Mouse (Mus musculus) right cerebral cortex, postnatal 4 days (tissue): ENCODE measurements around the gene Itfg1.
"Not testable (repeated sequence)": the region's sequence is repeated elsewhere in the genome, so short reads cannot be mapped to it uniquely, and the experiment has no call there.

ENCODE experiments used
- DNase-seq: peaks from one replicate; pipeline ENCODE4 v3.0.0-alpha.2; 2022

Itfg1 gene

DNA sequence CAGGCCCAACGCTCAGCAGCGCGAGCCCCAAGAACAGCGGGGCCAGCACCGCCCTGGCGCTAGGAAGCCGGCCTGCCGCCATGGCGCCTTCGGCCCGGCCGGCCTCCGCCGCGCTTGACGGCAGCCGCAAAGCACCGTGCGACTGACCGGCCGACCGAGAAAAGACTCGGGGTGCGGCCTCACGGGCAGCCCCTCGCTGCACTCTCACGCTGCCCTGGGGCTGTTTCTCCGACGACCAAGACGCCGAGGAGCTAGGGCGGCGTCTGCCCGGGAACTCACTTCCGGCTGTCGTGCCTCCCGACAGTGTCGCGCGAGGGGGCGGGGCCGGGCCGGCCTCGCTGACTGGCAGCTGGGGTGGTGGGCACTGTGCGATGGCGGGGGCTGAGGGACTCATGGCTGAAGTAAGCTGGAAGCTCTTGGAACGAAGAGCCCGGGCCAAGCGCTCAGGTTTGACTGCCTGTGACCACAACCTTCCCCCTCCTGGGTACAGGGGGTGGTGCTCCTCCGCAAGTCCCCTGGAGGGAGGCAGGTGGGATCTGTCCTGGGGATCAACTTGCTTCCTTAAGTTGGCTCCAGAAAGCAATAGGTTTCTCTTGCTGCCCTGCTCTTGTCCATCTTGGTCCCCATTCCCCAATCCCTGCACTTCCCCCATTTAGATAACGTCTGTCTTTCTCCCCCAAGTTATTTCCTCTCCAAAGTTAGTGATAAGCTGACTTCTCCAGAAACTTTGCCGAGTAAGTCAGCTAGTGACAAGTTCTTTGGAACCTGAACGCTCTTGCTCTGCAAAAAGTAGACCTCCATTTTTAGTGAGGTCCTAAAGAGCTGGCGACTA is at the start of gene Itfg1, which contains the start of gene Phkb:
Itfg1 (minus strand) TSS at position 265 of the 832 bp plus-strand sequence.
Phkb (plus strand) TSS at position 303 of the 832 bp plus-strand sequence.
- peak; percentile 90 for DNase-seq

DNA sequence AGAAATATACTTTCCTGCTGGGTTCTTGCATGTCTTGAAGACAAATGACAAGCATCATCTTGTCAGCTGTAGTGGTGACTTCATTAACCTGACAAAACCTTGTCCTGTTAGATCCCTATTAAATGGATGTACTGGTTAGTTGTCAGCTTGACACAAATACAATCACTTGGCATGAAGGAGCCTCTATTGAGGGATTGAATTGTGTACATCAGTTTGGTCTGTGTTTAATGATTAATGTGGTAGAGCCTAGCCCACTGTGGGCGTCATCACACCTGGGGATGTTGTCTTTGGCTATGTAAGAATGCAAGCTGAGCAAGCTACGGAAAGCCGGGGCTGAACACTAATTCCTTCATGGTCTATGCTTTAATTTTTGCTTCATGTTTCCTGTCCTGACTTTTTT is 44.1 kb upstream of the Itfg1 start:
- no peak for DNase-seq

DNA sequence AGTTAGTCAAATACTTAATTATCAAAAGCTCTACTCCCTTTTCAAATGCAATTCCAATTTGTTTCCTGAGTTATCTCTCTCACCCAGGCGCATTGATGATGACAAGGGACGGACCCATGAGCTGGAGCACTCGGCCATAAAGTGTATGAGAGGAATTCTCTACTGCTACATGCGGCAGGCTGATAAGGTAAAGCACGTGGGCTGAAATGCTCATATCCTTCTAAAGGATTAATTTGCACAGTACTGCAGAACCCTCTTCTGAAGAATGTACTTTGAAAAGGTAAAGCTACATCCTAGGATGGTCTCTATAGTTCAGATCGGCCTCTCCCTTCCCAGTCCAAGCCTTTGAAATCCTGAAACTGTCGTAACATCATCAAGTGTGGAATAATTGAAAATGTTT is 38.9 kb upstream of the Itfg1 start:
- DNase-seq: no peak

DNA sequence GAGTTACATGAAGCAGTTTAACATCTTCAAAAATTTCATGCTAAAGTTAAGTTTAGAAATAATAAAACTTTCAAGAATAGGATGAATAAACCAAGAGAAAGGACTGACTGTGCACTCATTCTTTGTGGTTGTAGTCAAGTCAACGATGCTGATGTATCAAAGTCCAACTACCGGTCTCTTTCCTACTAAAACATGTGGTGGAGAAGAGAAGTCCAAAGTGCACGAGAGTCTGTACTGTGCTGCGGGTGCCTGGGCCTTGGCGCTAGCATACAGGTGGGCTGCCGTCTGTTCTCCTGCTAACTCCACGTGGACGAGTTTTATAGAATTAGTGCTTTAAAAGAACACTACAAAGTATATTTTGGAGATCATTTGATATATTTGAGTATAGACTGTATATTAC is 37.3 kb upstream of the Itfg1 start:
- DNase-seq: no peak

DNA sequence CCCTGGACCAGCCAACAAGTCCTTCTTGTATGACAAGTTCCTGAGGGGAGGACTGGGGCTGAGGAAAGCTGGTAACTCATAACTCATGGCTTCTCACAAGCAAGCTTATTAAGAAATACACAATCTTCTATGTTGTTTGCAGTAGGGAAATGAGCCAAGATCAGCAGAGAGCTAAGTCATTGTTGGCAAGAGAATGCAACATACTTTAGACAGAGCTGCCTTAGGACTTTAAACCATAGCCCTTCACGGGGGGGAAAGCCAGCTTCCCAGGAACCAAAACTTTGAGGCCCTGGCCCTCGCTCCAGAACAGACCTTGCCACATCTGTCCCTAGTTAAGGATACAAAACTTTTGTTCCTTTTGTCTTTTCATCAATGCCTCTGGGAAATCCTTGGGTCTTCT is 30.9 kb upstream of the Itfg1 start:
- DNase-seq: no peak

DNA sequence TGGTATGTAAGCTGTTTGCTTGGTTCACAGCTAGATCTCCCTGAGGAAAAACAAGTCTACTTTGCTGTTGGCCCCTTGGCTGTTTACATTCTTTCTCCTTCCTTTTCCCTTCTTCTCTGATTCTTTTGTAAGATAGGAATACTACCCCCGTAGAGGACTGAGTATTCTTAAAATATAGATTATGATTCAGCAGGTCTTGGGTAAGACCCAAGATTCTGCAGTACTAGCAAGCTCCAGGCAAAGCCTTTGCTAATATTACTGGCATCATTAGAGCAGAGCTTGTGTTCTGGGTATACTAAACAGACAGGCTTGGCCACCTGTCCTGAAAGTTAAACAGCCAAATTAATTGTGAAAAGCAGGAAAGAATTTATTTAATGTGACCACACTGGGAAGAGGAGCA is 21.7 kb upstream of the Itfg1 start:
- DNase-seq: no peak

DNA sequence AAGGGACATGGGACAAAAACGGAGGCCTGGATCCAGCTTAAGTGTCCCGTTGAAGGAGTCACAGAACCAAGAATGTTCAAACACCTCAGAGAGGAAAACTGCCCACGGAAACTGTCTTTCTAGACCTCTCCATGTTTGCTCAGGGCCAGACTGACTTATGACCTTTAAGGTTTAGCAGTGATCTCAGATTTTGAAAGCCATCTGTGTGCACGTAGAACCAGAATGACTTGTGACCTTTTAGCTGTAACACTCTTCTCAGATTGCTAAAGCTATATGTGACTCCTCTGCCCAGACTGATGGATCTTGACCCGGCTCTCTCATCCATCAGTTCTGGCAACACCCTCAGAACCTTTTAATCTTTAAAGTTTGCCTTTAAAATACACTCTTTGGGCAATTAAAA is 19.9 kb upstream of the Itfg1 start:
- no peak for DNase-seq

DNA sequence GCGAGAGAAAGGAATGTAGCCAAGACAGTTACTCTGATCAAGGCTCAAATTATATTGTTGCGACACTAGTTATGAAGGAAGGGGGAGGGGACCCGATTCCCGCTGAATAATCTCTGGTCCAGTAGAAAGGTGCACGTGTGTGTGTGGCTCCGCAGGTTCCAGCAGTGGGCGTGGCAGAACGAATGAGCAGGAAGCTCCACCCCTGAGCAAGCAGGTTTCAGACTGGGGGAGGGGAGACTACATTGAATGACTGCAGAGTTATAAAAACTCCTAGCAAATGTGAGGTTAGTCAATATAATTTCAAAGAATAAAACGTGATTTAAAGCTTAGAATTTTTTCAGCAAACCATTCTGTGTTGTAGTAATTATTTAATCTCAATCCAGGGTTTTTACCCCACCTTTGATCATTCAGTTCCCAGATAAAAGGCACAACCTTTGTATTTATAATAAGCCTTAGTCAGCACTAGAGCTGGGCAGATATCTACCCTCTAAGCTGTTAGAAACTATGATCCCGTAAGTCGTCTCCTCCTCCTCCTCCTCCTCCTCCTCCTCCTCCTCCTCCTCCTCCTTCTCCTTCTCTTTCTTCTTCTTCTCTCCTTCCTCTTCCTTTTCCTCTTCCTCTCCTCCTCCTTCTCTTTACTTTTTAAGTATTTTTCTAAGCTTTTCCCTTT is 16.6 kb upstream of the Itfg1 start:
- DNase-seq: not testable (repeated sequence)

DNA sequence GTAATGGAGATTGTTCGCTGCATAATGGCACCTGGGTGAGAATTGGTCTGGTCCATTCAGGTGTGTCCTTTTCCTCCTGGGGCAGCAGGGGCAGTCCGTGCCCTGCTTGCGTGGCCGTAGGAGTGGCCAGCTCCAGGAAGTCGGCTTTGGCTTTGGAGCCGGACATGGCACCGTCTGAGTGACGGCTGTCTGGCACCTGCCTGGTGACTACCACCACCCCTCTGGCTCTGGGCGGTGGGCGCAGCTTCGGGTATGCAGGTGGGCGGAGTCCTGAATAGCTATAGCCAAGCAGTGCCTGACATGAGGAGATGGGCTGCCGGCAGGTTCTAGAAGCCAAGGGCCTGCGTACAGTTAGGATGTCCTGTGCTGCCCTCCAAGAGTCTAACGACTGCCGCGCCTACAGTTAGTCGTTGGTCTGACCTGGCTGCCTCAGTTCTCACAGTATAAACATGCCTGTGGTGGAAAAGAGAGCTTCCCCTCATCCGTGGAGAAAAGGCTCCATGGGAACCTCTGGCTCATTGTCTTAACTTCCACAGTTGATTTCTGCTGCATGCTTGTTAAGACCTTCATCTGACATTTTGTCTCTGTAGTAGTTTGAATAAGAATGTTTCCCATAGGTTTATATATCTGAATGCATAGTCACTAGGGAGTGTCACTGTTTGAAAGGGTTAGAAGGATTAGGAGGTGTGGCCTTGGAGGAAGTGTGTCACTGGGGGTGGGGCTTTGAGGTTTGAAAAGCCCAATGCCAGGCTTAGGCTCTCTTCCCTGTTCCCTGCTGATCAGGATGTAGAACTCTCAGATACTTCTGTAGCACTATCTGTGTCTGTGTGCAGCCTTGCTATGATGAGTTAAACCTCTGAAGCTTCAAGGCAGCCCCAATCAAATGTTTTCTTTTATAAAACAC is 13.8 kb upstream of the Itfg1 start:
- no peak for DNase-seq

DNA sequence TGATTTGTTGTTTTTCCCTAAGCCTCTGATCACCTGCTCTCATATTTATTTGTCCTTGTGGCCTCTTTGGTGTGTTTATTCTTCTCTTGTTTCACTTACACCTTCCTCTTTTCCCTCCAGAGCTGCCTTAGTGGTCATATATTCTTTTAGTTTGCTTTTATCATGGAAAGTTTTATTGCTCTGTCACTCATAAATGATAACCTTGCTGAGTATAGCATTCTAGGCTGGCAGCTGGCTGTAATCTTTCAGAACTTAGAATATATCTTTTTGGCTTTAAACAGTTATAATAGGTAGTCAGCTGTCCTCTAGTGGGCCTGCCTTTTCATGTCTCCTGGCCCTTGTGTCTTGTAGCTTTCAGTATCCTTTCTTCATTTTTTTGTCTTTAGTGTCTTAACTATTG is 5.2 kb upstream of the Itfg1 start:
- DNase-seq: no peak

DNA sequence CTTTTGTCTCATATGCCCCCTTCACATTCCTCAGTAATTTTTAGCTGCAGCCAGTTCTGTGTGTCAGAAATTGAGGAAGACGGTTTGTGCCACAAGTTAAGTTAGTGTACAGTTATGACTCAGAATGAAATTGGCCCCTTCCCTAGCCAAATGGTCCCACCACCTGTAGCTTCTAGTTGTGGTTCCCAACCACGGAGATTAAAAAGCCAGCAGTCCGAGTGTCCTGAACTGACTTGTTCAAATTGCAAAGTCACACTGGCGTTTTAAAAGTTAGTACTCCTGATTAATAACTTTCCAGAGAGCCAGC is 721 bp upstream of the Itfg1 start:
- no peak for DNase-seq

DNA sequence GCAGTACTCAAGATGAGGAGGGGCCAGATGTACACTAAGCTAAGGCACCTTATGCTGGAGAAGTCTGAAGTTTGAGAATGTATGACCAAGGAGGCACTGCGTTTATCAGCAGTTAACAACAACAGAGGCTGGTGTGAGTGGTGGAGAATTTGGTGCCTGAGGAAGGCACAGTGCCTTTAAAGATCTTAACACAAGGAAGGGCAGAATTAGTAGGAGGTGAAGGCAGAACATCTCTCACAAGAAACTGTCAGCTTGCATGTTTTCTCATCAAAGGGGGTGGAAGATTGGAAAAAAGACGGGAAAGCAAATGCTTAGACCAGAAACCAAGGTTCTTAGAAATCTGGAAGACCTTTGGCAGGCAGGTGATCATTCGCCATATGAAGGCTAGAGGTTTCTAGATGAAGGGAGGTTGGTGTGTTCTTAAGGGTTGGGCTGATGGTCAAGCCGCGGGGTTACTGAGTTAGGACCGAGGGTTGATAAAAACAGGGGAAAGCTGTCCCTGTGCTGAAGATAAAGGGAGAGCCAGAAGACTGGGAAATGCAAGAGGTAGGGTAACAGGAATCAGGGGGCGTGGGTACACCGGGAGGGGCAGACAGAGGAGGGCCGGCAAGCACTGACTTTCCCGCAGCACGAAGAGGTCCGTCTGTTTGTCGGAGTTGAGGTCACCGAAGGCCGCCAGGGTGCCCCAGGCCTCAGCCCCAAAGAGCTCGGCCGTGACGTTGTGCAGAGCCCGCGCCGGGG is 635 bp downstream of the Itfg1 start:
- no peak for DNase-seq

DNA sequence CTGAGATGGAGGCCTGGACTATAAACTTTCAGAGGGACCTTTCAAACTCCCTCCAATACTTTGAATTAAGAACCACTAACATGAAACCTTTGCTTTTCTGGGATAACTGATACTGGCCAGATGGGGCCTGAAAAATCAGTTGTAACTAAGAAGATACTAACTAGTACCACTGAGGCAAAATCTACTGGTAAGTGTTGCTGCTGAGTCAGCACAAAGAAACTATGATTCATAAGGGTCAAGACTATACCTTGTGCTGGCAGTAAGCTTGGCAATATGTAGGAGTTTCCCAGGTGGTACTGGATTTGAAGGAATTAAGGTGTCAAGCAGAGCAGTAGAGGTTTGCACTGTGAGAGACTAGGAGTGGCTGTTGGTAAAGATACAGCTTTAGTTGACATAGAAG is 27.1 kb downstream of the Itfg1 start:
- DNase-seq: no peak

DNA sequence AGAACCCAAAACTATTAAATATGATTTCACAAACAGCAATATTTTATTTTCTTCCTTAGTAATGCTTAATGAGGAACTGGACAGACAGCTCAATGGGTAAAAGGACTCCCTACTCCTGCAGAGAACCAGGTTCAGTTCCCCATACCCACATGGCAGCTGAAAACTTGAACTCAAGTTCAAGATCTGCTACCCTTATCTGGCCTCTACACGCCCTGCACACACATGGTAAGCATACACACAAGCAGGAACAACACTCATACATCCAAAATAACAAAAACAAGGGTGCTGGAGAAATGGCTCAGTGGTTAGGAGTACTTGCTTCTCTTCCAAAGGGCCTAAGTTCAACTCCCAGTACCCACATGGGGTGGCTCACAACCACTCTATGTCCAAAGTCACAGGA is 39.3 kb downstream of the Itfg1 start:
- no peak for DNase-seq

DNA sequence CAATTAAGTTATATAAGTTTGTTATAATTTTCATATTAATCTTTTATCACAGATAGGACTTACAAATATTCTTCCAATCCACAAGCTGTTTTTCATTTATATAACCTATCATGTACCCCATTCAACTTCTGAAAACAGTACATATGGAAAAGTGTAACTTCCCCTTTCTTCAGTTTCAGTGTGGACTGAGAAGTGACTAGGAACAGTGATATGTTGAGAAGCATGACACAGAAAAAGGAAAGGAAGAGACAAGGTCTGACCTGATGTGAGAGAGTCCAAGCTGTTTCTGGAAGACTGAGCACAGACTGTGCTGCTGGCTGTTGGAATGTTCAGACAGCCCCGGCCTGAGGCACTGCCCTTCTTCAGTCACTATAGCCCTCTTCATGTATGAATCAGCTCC is 40.6 kb downstream of the Itfg1 start:
- DNase-seq: no peak

DNA sequence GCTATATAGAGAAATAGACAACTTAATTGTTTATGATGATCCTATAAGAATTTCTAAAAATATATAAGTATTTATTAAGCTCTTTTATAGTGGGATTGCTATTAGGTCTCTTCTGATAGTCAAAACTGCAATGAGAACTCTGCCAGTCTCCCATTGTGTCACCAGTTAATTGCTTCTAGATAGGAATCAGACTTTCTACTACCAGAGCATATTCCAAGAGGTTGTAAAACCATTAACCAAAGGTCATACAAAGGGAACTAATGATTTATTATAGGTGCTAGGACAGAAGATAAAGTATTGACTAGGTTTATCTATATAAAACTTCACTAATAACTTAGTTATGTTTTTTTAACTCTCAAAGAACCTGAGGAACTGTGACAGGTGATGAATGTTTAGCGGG is 44.3 kb downstream of the Itfg1 start:
- DNase-seq: not testable (repeated sequence)

DNA sequence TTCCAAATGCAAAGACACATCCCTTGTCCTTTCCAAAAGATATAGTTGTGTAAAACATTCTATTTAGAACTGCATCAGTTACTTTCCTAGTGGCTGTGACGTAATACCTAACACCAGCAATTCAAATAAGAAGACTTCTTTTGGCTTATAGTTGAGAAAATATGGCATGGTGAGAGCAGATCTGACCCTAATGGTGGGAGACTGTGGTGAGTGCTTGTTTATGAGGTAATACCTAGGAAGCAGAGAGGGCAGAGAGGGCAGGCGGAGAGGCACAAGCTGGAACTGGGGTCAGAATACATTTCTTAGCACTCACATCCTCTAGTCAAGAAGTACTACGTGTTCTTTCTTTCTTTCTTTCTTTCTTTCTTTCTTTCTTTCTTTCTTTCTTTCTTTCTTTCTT is 52.4 kb downstream of the Itfg1 start:
- no peak for DNase-seq

DNA sequence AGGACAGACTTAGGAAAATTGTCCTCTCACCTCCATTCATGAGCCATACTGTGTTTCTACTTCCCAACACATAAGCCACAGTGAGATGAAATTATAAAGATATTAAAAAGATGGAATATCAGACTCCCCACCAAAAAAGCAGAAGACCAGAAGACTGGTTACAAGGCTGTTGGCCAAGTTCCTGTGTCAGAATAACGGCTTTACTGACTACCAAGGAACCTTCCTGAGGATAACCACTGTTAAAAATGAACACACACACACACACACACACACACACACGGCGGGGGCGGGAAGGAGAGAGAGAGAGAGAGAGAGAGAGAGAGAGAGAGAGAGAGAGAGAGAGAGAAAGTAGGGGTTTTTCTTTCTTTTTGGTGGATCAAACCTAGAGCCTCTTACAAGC is 52.8 kb downstream of the Itfg1 start:
- DNase-seq: no peak

DNA sequence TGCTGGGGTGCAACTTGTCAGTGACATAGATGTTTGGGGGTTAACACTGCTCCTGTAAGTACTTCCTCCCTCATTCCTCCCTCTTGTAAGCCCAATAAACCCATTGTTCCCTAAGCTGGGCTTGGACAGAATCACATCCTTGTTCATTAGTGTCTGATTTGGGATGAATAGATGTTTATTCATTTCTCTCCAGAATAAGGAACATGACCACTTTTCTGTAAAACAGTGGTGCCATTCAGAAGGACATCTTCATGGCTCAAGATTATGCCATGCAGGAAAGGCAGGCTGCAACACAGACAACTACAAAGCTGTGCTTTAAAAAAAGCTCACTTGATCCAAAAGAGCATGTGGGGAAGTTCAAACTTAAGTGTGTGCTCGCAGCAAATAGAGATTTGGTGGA is 55.2 kb downstream of the Itfg1 start:
- DNase-seq: no peak

DNA sequence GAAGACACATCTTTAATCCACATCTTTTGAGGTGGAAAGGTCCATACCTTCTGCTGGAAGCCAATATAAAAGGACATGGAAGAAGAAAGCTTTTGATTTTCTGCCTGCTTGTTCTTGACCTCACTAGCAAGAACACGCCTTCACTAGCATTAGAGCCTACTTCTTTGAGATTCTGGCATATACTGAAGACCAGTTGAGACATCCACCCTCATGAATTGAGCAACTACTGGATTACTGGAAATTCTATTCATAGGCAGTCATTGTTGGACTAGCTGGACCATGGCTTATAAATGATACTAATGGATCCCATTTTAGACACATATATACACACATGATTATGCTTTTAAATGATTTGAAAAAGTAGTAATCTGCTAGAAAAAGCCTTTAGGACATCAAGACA is 56.9 kb downstream of the Itfg1 start:
- no peak for DNase-seq

DNA sequence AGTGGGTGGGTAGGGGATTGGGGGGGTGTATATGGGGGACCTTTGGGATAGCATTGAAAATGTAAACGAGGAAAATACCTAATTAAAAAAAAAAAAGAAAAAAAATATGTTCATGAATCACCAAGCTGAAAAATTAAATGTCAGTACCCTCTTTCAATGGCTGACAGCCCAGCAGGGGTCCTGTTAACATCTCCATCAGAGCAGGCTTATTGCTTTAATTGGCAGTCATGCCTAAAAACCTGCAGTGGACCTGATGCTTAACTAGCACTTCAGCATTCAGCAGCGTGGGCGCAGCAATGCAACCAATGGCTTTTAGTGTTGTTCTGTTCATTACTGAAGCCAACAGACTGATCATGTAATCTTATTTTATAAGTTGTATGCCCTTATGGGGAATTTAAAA is 60.6 kb downstream of the Itfg1 start:
- DNase-seq: no peak

DNA sequence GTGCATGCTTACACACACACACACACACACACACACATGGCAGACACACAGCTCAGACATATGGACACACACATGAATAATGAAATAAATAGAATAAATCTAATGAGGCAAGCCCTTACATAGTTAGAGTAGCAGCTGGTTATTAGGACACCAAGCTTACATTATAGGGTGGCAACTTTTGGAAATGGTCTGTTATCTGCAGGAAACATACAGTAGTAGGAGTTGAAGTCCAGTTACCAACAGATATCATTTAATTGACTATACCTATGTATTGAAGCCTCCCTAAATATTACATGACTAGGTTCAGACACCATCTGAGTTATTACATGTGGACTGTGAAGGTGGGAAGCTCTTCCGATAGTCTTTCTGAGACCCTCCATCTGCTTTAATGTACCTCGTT is 95.7 kb downstream of the Itfg1 start:
- DNase-seq: no peak

DNA sequence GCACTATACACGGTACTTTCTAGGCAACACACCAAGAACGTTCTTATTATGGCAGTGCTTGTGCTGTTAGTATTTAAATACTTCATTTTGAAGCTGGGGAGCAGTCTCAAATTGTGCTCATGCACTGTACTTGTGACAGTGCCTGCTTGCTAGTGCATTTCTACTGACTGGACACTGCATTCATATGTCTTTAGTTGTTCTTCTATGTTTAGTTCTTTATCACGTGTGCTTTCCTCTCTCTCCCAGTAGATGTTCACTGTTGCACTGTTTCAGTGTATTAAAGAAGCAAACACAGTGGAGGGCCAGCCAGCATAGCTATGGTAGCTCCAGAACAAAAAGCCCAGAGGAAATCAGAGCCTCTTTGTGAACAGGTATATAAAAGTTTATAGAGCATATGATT is 110.2 kb downstream of the Itfg1 start:
- no peak for DNase-seq
